Mouse (Mus musculus) ES-E14 (cell line): ENCODE data around the gene Cd47.

ENCODE experiments used
- CHD2 ChIP-seq: IDR thresholded peaks from 2 replicates; pipeline ENCODE4 v1.6.1; 2014; ENCODE audit warnings: mild to moderate bottlenecking, low read depth, low read length, inconsistent platforms
- HCFC1 ChIP-seq: IDR thresholded peaks from 2 replicates; pipeline ENCODE4 v1.6.1; 2012; ENCODE audit warnings: low read length, inconsistent platforms, borderline replicate concordance; ENCODE audit not compliant: insufficient read depth
- MAFK ChIP-seq: IDR thresholded peaks from 2 replicates; pipeline ENCODE4 v1.6.1; 2014; ENCODE audit warnings: mild to moderate bottlenecking, low read depth, low read length, inconsistent platforms; ENCODE audit not compliant: insufficient read depth
- ZC3H11A ChIP-seq: IDR thresholded peaks from 2 replicates; pipeline ENCODE4 v1.6.1; 2012; ENCODE audit warnings: low read depth, mild to moderate bottlenecking, inconsistent platforms, low read length, borderline replicate concordance
- ZNF384 ChIP-seq: IDR thresholded peaks from 2 replicates; pipeline ENCODE4 v1.6.1; 2012; ENCODE audit warnings: low read depth, low read length, inconsistent platforms

- TF ChIP-seq MAFK: no peak
- TF ChIP-seq CHD2: no peak
- no peak for TF ChIP-seq ZC3H11A
- TF ChIP-seq HCFC1: no peak
- no peak for TF ChIP-seq ZNF384
Observed at GRCm38 (mm10) chr16:49818627-49819026, 18.3 kb downstream of the Cd47 start.
